Mouse (Mus musculus) kidney, postnatal 0 days (tissue): ENCODE results near the gene Slc39a11. TPM values are rescaled to one million over a fixed set of nuclear protein-coding genes. Genes with fewer than 3 reads are reported as not detected.

Experiments used
- ATAC-seq: fragments of 200-750 bp; cut with Nextera tagmentation; replicated peaks from 2 replicates; pipeline ENCODE4 v1.8.0; 2017; ENCODE audit warnings: low read depth, moderate number of reproducible peaks, moderate TSS enrichment, moderate library complexity; ENCODE audit not compliant: low FRiP score
- DNase-seq: peaks from one replicate; pipeline ENCODE4 v3.0.0-alpha.2; 2016; ENCODE audit warnings: low spot score
- H3K27ac ChIP-seq: fragments of 300-500 bp; sonication (generic); 2 replicates; pipeline ENCODE4 v1.5.1; 2014; ENCODE audit warnings: mild to moderate bottlenecking
- H3K27me3 ChIP-seq: fragments of 300-500 bp; sonication (generic); 2 replicates; pipeline ENCODE4 v1.6.1; 2014; ENCODE audit warnings: low read length, mixed read lengths; ENCODE audit not compliant: insufficient read depth
- H3K36me3 ChIP-seq: fragments of 300-500 bp; sonication (generic); 2 replicates; pipeline ENCODE4 v1.6.1; 2014; ENCODE audit warnings: low read length, mixed read lengths; ENCODE audit not compliant: insufficient read depth
- H3K4me1 ChIP-seq: fragments of 300-500 bp; sonication (generic); replicated peaks from 2 replicates; pipeline ENCODE4 v1.6.1; 2014; ENCODE audit warnings: antibody characterized with exemption, low read length, mixed read lengths; ENCODE audit not compliant: insufficient read depth
- H3K4me2 ChIP-seq: fragments of 300-500 bp; sonication (generic); 2 replicates; pipeline ENCODE4 v1.6.1; 2014; ENCODE audit warnings: mild to moderate bottlenecking, low read length, moderate library complexity, mixed read lengths
- H3K4me3 ChIP-seq: fragments of 300-500 bp; sonication (generic); replicated peaks from 2 replicates; pipeline ENCODE4 v1.5.1; 2014; ENCODE audit warnings: low read depth, low read length
- H3K9ac ChIP-seq: fragments of 300-500 bp; sonication (generic); 2 replicates; pipeline ENCODE4 v1.6.1; 2014; ENCODE audit warnings: low read depth, low read length
- H3K9me3 ChIP-seq: fragments of 300-500 bp; sonication (generic); replicated peaks from 2 replicates; pipeline ENCODE4 v1.6.1; 2016; ENCODE audit warnings: low read length, inconsistent platforms, mixed read lengths
- CTCF ChIP-seq: IDR thresholded peaks from 2 replicates; pipeline ENCODE4 v1.5.1; 2016; ENCODE audit warnings: antibody characterized with exemption, low read depth, mild to moderate bottlenecking, moderate library complexity
- WGBS: fragments of 180-500 bp; shearing (Covaris S2); extraction: QIAGEN DNeasy Blood & Tissue Kit; methylation state at CpG from one replicate; pipeline ENCODE4 v1.1.7; 2014; 5-methylcytosine and 5-hydroxymethylcytosine counted together
- polyA plus RNA-seq: library from polyadenylated mRNA; unstranded; fragments of >200 nt; fragmentation: Nextera tagmentation; extraction: Ambion mirVana; gene quantifications from 2 replicates; pipeline ENCODE4 v1.2.1, GENCODE M21; 2015

Slc39a11 gene
- polyA plus RNA-seq, 1 experiment from 2014 or later = 23.3 TPM

- no peaks in the 10 kb centered on the region for H3K27me3 ChIP-seq
- whole genome bisulfite sequencing = 77% methylated on average over 14 of the region's 14 CpGs
- ATAC-seq = no peak
- DNase-seq = no peak
- TF ChIP-seq CTCF = no peak
- H3K36me3 ChIP-seq = no peaks in the 10 kb centered on the region
- H3K4me3 ChIP-seq = no peak overlapping the region
- H3K9me3 ChIP-seq = no peaks in the 10 kb centered on the region
- H3K27ac ChIP-seq = no peak overlapping the region
- no peak overlapping the region for H3K9ac ChIP-seq
- H3K4me2 ChIP-seq = no peak overlapping the region
- peaks cover 16% of the 10 kb centered on the region for H3K4me1 ChIP-seq
Measured at GRCm38 (mm10) chr11:113259712-113260382, 390.0 kb downstream of the Slc39a11 start.

GRCm38 (mm10) chr11:113258016-113258415, 391.9 kb downstream of the Slc39a11 start:
- ATAC-seq (no peak), DNase-seq (no peak)
- WGBS = 76% methylated on average over 6 of the region's 6 CpGs
- Histone ChIP-seq H3K4me2 (no peak overlapping the region), H3K36me3 (no peaks in the 10 kb centered on the region), H3K9me3 (no peaks in the 10 kb centered on the region), H3K4me3 (no peak overlapping the region), H3K27me3 (no peaks in the 10 kb centered on the region), H3K27ac (no peak overlapping the region), H3K4me1 (peaks cover 17% of the 10 kb centered on the region), H3K9ac (no peak overlapping the region)
- no peak for TF ChIP-seq CTCF

- peak overlapping the region; percentile 6; the same call in 1 of the 2 replicates for H3K9ac ChIP-seq
- H3K27me3 ChIP-seq = no peaks in the 10 kb centered on the region
- 21% methylated on average over 6 of the region's 6 CpGs for WGBS
- H3K9me3 ChIP-seq = no peaks in the 10 kb centered on the region
- H3K4me2 ChIP-seq = no peak overlapping the region
- H3K36me3 ChIP-seq = no peaks in the 10 kb centered on the region
- H3K4me3 ChIP-seq = no peak overlapping the region
- peak; percentile 58 for DNase-seq
- peaks cover 12% of the 10 kb centered on the region for H3K4me1 ChIP-seq
- no peak for TF ChIP-seq CTCF
- H3K27ac ChIP-seq = peak overlapping the region; percentile 70
- peak; percentile 63; the same call in 1 of the 2 replicates for ATAC-seq
Measured at GRCm38 (mm10) chr11:113254653-113255052, 395.2 kb downstream of the Slc39a11 start.

- DNase-seq (no peak), ATAC-seq (no peak)
- H3K27me3 ChIP-seq = no peaks in the 10 kb centered on the region
- no peak overlapping the region for H3K4me3 ChIP-seq
- no peaks in the 10 kb centered on the region for H3K36me3 ChIP-seq
- H3K27ac ChIP-seq = no peak overlapping the region
- WGBS = 91% methylated on average over 4 of the region's 4 CpGs
- no peak for TF ChIP-seq CTCF
- H3K4me2 ChIP-seq = no peak overlapping the region
- H3K4me1 ChIP-seq = peaks cover 12% of the 10 kb centered on the region
- no peaks in the 10 kb centered on the region for H3K9me3 ChIP-seq
- no peak overlapping the region for H3K9ac ChIP-seq
Measured at GRCm38 (mm10) chr11:113253169-113253568, 396.7 kb downstream of the Slc39a11 start.

- ATAC-seq (no peak), DNase-seq (no peak)
- TF ChIP-seq CTCF = no peak
- H3K9ac ChIP-seq = no peak overlapping the region
- no peak overlapping the region for H3K4me2 ChIP-seq
- WGBS = 68% methylated on average over 7 of the region's 7 CpGs
- no peak overlapping the region for H3K4me3 ChIP-seq
- H3K4me1 ChIP-seq = peaks cover 12% of the 10 kb centered on the region
- H3K36me3 ChIP-seq = no peaks in the 10 kb centered on the region
- no peak overlapping the region for H3K27ac ChIP-seq
- H3K27me3 ChIP-seq = no peaks in the 10 kb centered on the region
- H3K9me3 ChIP-seq = no peaks in the 10 kb centered on the region
Measured at GRCm38 (mm10) chr11:113251172-113251571, 398.7 kb downstream of the Slc39a11 start.

- DNase-seq = no peak
Measured at GRCm38 (mm10) chr11:113246475-113246874, 403.4 kb downstream of the Slc39a11 start.

More at GRCm38 (mm10) chr11:113246475-113246874, 403.4 kb downstream of the Slc39a11 start:
- Histone ChIP-seq H3K4me2 (no peak overlapping the region), H3K27me3 (no peaks in the 10 kb centered on the region), H3K9me3 (no peaks in the 10 kb centered on the region), H3K9ac (no peak overlapping the region), H3K4me1 (peaks cover 6% of the 10 kb centered on the region; the same call in 1 of the 2 replicates), H3K27ac (no peak overlapping the region), H3K36me3 (no peaks in the 10 kb centered on the region), H3K4me3 (no peak overlapping the region)
- WGBS = 58% methylated on average over 9 of the region's 9 CpGs
- no peak for ATAC-seq
- TF ChIP-seq CTCF = no peak
